Mouse (Mus musculus) kidney, adult 2 months (tissue): ENCODE measurements around the gene Pfdn6. TPM values are rescaled to one million over a fixed set of nuclear protein-coding genes. Genes with fewer than 3 reads are reported as not detected.
"Not testable (repeated sequence)": the region's sequence is repeated elsewhere in the genome, so short reads cannot be mapped to it uniquely, and the experiment has no call there.

Source experiments
- DNase-seq: peaks from one replicate; pipeline ENCODE4 v3.0.0; 2021
- H3K27ac ChIP-seq: fragments of 200-500 bp; 2 replicates; pipeline ENCODE4 v1.5.1; 2012; ENCODE audit warnings: low read depth, low read length, control low read depth, inconsistent platforms; ENCODE audit not compliant: insufficient read depth
- H3K27me3 ChIP-seq: fragments of 200-500 bp; replicated peaks from 2 replicates; pipeline ENCODE4 v1.6.1; 2012; ENCODE audit warnings: mild to moderate bottlenecking, moderate library complexity, low read length, inconsistent platforms; ENCODE audit not compliant: control insufficient read depth, insufficient read depth
- H3K36me3 ChIP-seq: fragments of 200-500 bp; 2 replicates; pipeline ENCODE4 v1.6.1; 2012; ENCODE audit warnings: mild to moderate bottlenecking, moderate library complexity, low read length, inconsistent platforms; ENCODE audit not compliant: control insufficient read depth, insufficient read depth
- H3K4me1 ChIP-seq: fragments of 200-500 bp; 2 replicates; pipeline ENCODE4 v1.6.1; 2011; ENCODE audit warnings: low read length; ENCODE audit not compliant: control insufficient read depth, insufficient read depth
- H3K4me3 ChIP-seq: fragments of 200-500 bp; 2 replicates; pipeline ENCODE4 v1.5.1; 2011; ENCODE audit warnings: mild to moderate bottlenecking, low read depth, low read length, control low read depth; ENCODE audit not compliant: insufficient read depth
- CTCF ChIP-seq: fragments of 200-500 bp; conservative IDR thresholded peaks from 2 replicates; pipeline ENCODE4 v1.5.1; 2011; ENCODE audit warnings: low read depth, mild to moderate bottlenecking, control low read depth, low read length, moderate library complexity, mixed read lengths; ENCODE audit not compliant: insufficient read depth, insufficient read length
- POLR2A ChIP-seq: fragments of 200-500 bp; IDR thresholded peaks from one replicate; pipeline ENCODE4 v1.6.1; 2011; ENCODE audit warnings: low read depth, low read length, control low read depth
- WGBS: fragments of 180-500 bp; shearing (Covaris S2); methylation state at CpG from one replicate; pipeline ENCODE4 v1.1.7; 2018; 5-methylcytosine and 5-hydroxymethylcytosine counted together
- polyA plus RNA-seq: library from polyadenylated mRNA; depleted of rRNA; stranded (reverse); fragments of >200 nt; gene quantifications from 2 replicates; pipeline ENCODE4 v1.2.3, GENCODE M21; 2012

Pfdn6 gene
- polyA plus RNA-seq, 1 experiment = 41.1 TPM

- TF ChIP-seq CTCF (no peak), POLR2A (peak; percentile 81)
- H3K4me3 ChIP-seq = peak within 1 kb of the TSS; percentile 95
- WGBS = under 1% methylated on average over 50 of the region's 50 CpGs
Measured at GRCm38 (mm10) chr17:33955555-33956214, 15.5 kb upstream of the Pfdn6 start, which contains the start of the genes Vps52 and Rps18. Gene Vps52 (plus strand): TSS chr17:33955812. Gene Rps18 (minus strand): TSS chr17:33956001.

GRCm38 (mm10) chr17:33954646-33955554 lies 14.8 kb upstream of the Pfdn6 start:
- Histone ChIP-seq H3K27ac (peak overlapping the region; percentile 78), H3K4me3 (peak overlapping the region; percentile 65), H3K27me3 (no peaks in the 10 kb centered on the region), H3K4me1 (peaks cover 16% of the 10 kb centered on the region; the same call in 1 of the 2 replicates), H3K36me3 (no peaks in the 10 kb centered on the region; the same call in 1 of the 2 replicates)
- no peak for TF ChIP-seq CTCF
- TF ChIP-seq POLR2A = no peak
- DNase-seq = no peak
- WGBS = 1% methylated on average over 33 of the region's 33 CpGs

More at GRCm38 (mm10) chr17:33955555-33956214, 15.5 kb upstream of the Pfdn6 start, which contains the start of the genes Vps52 and Rps18:
- H3K36me3 ChIP-seq = no peaks in the 10 kb centered on the region; the same call in none of the 2 replicates
- H3K27me3 ChIP-seq = no peaks in the 10 kb centered on the region
- H3K27ac ChIP-seq = peak within 1 kb of the TSS; percentile 98
- peaks cover 16% of the 10 kb centered on the region; the same call in 1 of the 2 replicates for H3K4me1 ChIP-seq
- DNase-seq = peak; percentile 99

GRCm38 (mm10) chr17:33953961-33954565 lies 13.9 kb upstream of the Pfdn6 start:
- 27% methylated on average over 5 of the region's 5 CpGs for WGBS
- H3K27ac ChIP-seq = no peak overlapping the region

GRCm38 (mm10) chr17:33953310-33953709 lies 13.2 kb upstream of the Pfdn6 start:
- DNase-seq = no peak
- Histone ChIP-seq H3K4me1 (peaks cover 16% of the 10 kb centered on the region; the same call in 1 of the 2 replicates), H3K4me3 (no peak overlapping the region), H3K27ac (no peak overlapping the region), H3K36me3 (no peaks in the 10 kb centered on the region), H3K27me3 (no peaks in the 10 kb centered on the region)
- TF ChIP-seq POLR2A = no peak
- no peak for TF ChIP-seq CTCF
- 69% methylated on average over 3 of the region's 3 CpGs for WGBS

More at GRCm38 (mm10) chr17:33953961-33954565, 13.9 kb upstream of the Pfdn6 start:
- H3K4me1 ChIP-seq = peaks cover 16% of the 10 kb centered on the region; the same call in 1 of the 2 replicates
- peak overlapping the region; percentile 65 for H3K4me3 ChIP-seq
- no peak for DNase-seq
- no peak for TF ChIP-seq CTCF
- no peak for TF ChIP-seq POLR2A
- H3K36me3 ChIP-seq = no peaks in the 10 kb centered on the region; the same call in 1 of the 2 replicates
- H3K27me3 ChIP-seq = no peaks in the 10 kb centered on the region

GRCm38 (mm10) chr17:33952879-33953278 lies 12.7 kb upstream of the Pfdn6 start:
- Histone ChIP-seq H3K4me1 (peaks cover 16% of the 10 kb centered on the region; the same call in 1 of the 2 replicates), H3K27ac (no peak overlapping the region), H3K36me3 (no peaks in the 10 kb centered on the region), H3K4me3 (no peak overlapping the region), H3K27me3 (no peaks in the 10 kb centered on the region)
- DNase-seq = no peak
- no peak for TF ChIP-seq CTCF
- no peak for TF ChIP-seq POLR2A
- 76% methylated on average over 4 of the region's 4 CpGs for WGBS

GRCm38 (mm10) chr17:33952015-33952414 lies 11.9 kb upstream of the Pfdn6 start:
- peaks cover 16% of the 10 kb centered on the region; the same call in 1 of the 2 replicates for H3K4me1 ChIP-seq
- not testable (repeated sequence) for H3K27ac ChIP-seq, H3K4me3 ChIP-seq

More at GRCm38 (mm10) chr17:33952015-33952414, 11.9 kb upstream of the Pfdn6 start:
- DNase-seq, H3K27me3 ChIP-seq, H3K36me3 ChIP-seq: not testable (repeated sequence)
- WGBS = 70% methylated on average over 13 of the region's 13 CpGs
